9 mouse cellular contexts compared by ENCODE assay signal in the genomic region with DNA sequence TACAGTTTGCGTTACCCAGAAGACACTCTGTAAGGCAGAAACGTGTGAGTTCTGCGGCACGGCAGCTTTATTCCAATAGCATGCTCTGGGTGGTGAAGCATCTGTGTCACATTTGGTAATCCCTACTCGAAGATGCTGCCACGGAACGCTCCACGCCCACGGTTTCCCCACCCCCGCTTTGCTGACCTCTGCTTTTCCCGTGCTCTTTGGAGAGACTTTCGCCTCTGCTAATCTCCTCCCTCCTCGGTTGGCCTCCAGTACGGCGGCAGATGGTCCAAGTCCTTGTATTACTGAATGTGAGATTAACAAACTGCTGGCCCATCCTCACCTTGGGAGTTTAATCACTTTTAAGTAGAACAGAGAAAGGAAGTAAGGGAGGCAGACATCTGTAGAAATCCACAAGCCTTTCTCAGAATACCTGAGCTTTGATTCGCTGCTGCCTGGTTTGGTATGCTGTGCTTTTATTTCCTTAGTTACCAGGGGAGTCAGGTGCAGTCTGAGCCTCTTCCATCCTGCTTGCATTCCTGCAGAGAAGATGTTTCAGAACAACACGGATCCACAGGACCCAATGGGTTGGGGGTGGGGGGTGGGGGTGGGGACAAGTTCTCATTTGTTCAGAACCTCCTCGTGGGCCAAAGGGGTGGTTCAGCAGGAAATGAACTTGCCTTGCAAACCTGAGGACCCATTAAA.
A peak's percentile ranks its signal among the peaks of the same experiment; 100 is the strongest.
DNase-seq lines count a peak whose midpoint lies in the region; ATAC-seq and TF ChIP-seq lines count a peak whose summit lies in the region.
"Had no signal": no experiment of that assay in that cellular context is flagged by ENCODE, and none has a peak within 500 bp of the region (broad histone marks: within the 10 kb centered on the region; RNA-seq: fewer than 3 reads in every experiment).

No protein-coding gene starts in this region.

- H3K36me3 ChIP-seq in heart, embryonic 16.5 days (ENCODE audit: control insufficient read depth, insufficient read depth): no peaks in the 10 kb centered on the region
- H3K36me3 ChIP-seq in midbrain, embryonic 15.5 days (replicated peaks): no peaks in the 10 kb centered on the region
- no peaks in the 10 kb centered on the region for H3K36me3 ChIP-seq in thymus, adult 2 months (ENCODE audit: control insufficient read depth, insufficient read depth, low read length)

- H3K9me3 ChIP-seq in heart, embryonic 16.5 days (replicated peaks; ENCODE audit: control insufficient read depth, low read length): no peaks in the 10 kb centered on the region
- no peaks in the 10 kb centered on the region for H3K9me3 ChIP-seq in midbrain, embryonic 15.5 days

- TF ChIP-seq CTCF in thymus, adult 2 months (IDR thresholded peaks at IDR 0.05; ENCODE audit: borderline replicate concordance, control insufficient read depth, extremely low read depth, insufficient read depth, low read length, poor library complexity): no peak

- H3K27ac ChIP-seq in heart, embryonic 16.5 days (ENCODE audit: low read length): no peak overlapping the region
- peak overlapping the region; percentile 70 for H3K27ac ChIP-seq in midbrain, embryonic 15.5 days
- H3K27ac ChIP-seq in thymus, adult 2 months (ENCODE audit: control insufficient read depth, insufficient read depth, low read length): no peak overlapping the region
- H3K27ac ChIP-seq: heart, adult 2 months had no signal

- H3K4me2 ChIP-seq in heart, embryonic 16.5 days (ENCODE audit: low read depth, low read length): peak overlapping the region; percentile 36; the same call in 1 of the 2 replicates
- H3K4me2 ChIP-seq in midbrain, embryonic 15.5 days: peak overlapping the region; percentile 34

- ATAC-seq in heart, embryonic 16.5 days (replicated peaks; ENCODE audit: extremely low read depth, insufficient read depth, low FRiP score): no peak
- peak; percentile 40 for ATAC-seq in midbrain, embryonic 15.5 days (replicated peaks)

- no peak overlapping the region for H3K4me3 ChIP-seq in heart, embryonic 16.5 days (ENCODE audit: low read length)
- H3K4me3 ChIP-seq in midbrain, embryonic 15.5 days: no peak overlapping the region
- no peak overlapping the region for H3K4me3 ChIP-seq in thymus, adult 2 months (ENCODE audit: control insufficient read depth, insufficient read depth, low read length)
- H3K4me3 ChIP-seq: heart, adult 2 months had no signal

- peaks cover 32% of the 10 kb centered on the region for H3K4me1 ChIP-seq in heart, embryonic 16.5 days (ENCODE audit: control insufficient read depth, insufficient read depth, low read length)
- peaks cover 65% of the 10 kb centered on the region for H3K4me1 ChIP-seq in midbrain, embryonic 15.5 days
- H3K4me1 ChIP-seq in thymus, adult 2 months (replicated peaks; ENCODE audit: control insufficient read depth, insufficient read depth, low read length): peaks cover 5% of the 10 kb centered on the region

- DNase-seq in lung, postnatal 10 days: peak; percentile 23
- no peak for DNase-seq in lung, adult 18-20 months
- DNase-seq in embryo, embryonic 10 days (ENCODE audit: low spot score): peak; percentile 51
- DNase-seq in thymus, adult 2 months: no peak
- no peak for DNase-seq in frontal cortex, postnatal 36 days (ENCODE audit: low spot score in 2 of 2)
- no peak for DNase-seq in frontal cortex, postnatal 25 days (ENCODE audit: low spot score in 2 of 2)

- no peak overlapping the region for H3K9ac ChIP-seq in heart, embryonic 16.5 days (ENCODE audit: low read length)
- H3K9ac ChIP-seq in midbrain, embryonic 15.5 days: 0 out of 2 replicates have a peak overlapping the region, but pooled peaks have one; percentile 4

- TF ChIP-seq POLR2A in thymus, adult 2 months (IDR thresholded peaks at IDR 0.05; ENCODE audit: control insufficient read depth, extremely low read depth, insufficient read depth, low read length, poor library complexity): no peak

- H3K27me3 ChIP-seq in heart, embryonic 16.5 days (ENCODE audit: control insufficient read depth, insufficient read depth, low read length): no peaks in the 10 kb centered on the region
- H3K27me3 ChIP-seq in midbrain, embryonic 15.5 days (replicated peaks): no peaks in the 10 kb centered on the region
- no peaks in the 10 kb centered on the region for H3K27me3 ChIP-seq in thymus, adult 2 months (ENCODE audit: control insufficient read depth, insufficient read depth, low read length)

- WGBS in heart, embryonic 16.5 days: 25% methylated on average over 18 of the region's 18 CpGs
- WGBS in midbrain, embryonic 15.5 days: 8% methylated on average over 18 of the region's 18 CpGs
- WGBS in thymus, adult 2 months: 81% methylated on average over 18 of the region's 18 CpGs

Comparison
In these comparisons a context has a peak if more than half of its experiments do, and no peak if none do; other contexts are left out.
1. DNase-seq: peak in lung, postnatal 10 days (single experiment) and embryo, embryonic 10 days (single experiment); none in lung, adult 18-20 months (0 of 2), thymus, adult 2 months (single experiment), frontal cortex, postnatal 36 days (0 of 2) and frontal cortex, postnatal 25 days (0 of 2).